In genomic region chr11:105144084-105144483, GRCm38 (mm10) we compare ENCODE assay signal across 29 mouse cellular contexts. TPM values are rescaled to one million over a fixed set of nuclear protein-coding genes. Genes with fewer than 3 reads are reported as not detected.
"Had no signal": no experiment of that assay in that cellular context is flagged by ENCODE, and none has a peak within 500 bp of the region (broad histone marks: within the 10 kb centered on the region; RNA-seq: fewer than 3 reads in every experiment).

No protein-coding gene starts in this region.

- H3K27me3 ChIP-seq: limb, embryonic 13.5 days; midbrain, embryonic 13.5 days; neural tube, embryonic 13.5 days had no signal

- H3K4me2 ChIP-seq: limb, embryonic 13.5 days; lung, embryonic 14.5 days; midbrain, embryonic 13.5 days; neural tube, embryonic 13.5 days had no signal

- DNase-seq: kidney, adult 18-20 months; layer of hippocampus, adult 9-11 months; retina, postnatal 1 day; right cerebral cortex, postnatal 25 days; spleen, adult 18-20 months; thymus, postnatal 25 days had no signal

- H3K9me3 ChIP-seq: limb, embryonic 10.5 days; limb, embryonic 13.5 days; midbrain, embryonic 10.5 days; midbrain, embryonic 13.5 days; neural tube, embryonic 13.5 days had no signal

- H3K4me1 ChIP-seq: limb, embryonic 10.5 days; limb, embryonic 13.5 days; midbrain, embryonic 10.5 days; midbrain, embryonic 13.5 days; neural tube, embryonic 13.5 days had no signal

- H3K27ac ChIP-seq: limb, embryonic 10.5 days; limb, embryonic 13.5 days; macrophage; midbrain, embryonic 10.5 days; midbrain, embryonic 13.5 days; neural tube, embryonic 13.5 days had no signal

- ATAC-seq: intestine, embryonic 16.5 days; midbrain, embryonic 13.5 days; midbrain, embryonic 16.5 days had no signal

- H3K9ac ChIP-seq: limb, embryonic 13.5 days; lung, embryonic 14.5 days; midbrain, embryonic 13.5 days; neural tube, embryonic 13.5 days had no signal

- H3K4me3 ChIP-seq: limb, embryonic 10.5 days; limb, embryonic 13.5 days; midbrain, embryonic 10.5 days; midbrain, embryonic 13.5 days; myocyte; neural tube, embryonic 13.5 days had no signal

RNA-seq across cellular contexts. Expression of gene Gm10842, which starts 2.6 kb away (rescaled TPM):
- total RNA-seq: layer of hippocampus, adult 18-20 months; layer of hippocampus, postnatal 25 days; left cerebral cortex, adult 18-20 months; left cerebral cortex, postnatal 25 days; liver, adult 2 months; megakaryocyte, adult 5-6 weeks; monocyte, adult 5-6 weeks; neutrophil, adult 5-6 weeks had no signal
- polyA plus RNA-seq: intestine, embryonic 16.5 days; kidney, embryonic 16.5 days; limb, embryonic 10.5 days; limb, embryonic 13.5 days; liver, adult 2 months; lung, embryonic 14.5 days; lung, postnatal 0 days; macrophage; midbrain, embryonic 10.5 days; midbrain, embryonic 13.5 days; midbrain, embryonic 16.5 days; myocyte; neural tube, embryonic 13.5 days; stomach, embryonic 16.5 days; thymus, postnatal 0 days; urinary bladder, adult 2 months had no signal
